Mouse (Mus musculus): ENCODE results near the gene Dctn1. TPM values are rescaled to one million over a fixed set of nuclear protein-coding genes. Genes with fewer than 3 reads are reported as not detected.
"Not testable (repeated sequence)": the region's sequence is repeated elsewhere in the genome, so short reads cannot be mapped to it uniquely, and the experiment has no call there.

Gene Dctn1
- polyA plus RNA-seq, 1 experiment from 2014 or later, result 47.1 TPM

GRCm38 (mm10) chr6:83151721-83152120 is 14.0 kb upstream of the Dctn1 start:
- no peak overlapping the region for H3K9ac ChIP-seq (ENCODE audit: low read depth, low read length)
- peaks cover 6% of the 10 kb centered on the region for H3K4me1 ChIP-seq (replicated peaks; ENCODE audit: control insufficient read depth, insufficient read depth, low read length)
- H3K4me2 ChIP-seq (replicated peaks; ENCODE audit: low read depth), result no peak overlapping the region
- H3K4me3 ChIP-seq (ENCODE audit: low read depth, low read length), result no peak overlapping the region
- WGBS, result 60% methylated on average over 8 of the region's 8 CpGs
- no peaks in the 10 kb centered on the region for H3K9me3 ChIP-seq (ENCODE audit: control insufficient read depth)
- peaks cover 56% of the 10 kb centered on the region for H3K36me3 ChIP-seq (ENCODE audit: control insufficient read depth, insufficient read depth)
- TF ChIP-seq CTCF (IDR thresholded peaks at IDR 0.05; ENCODE audit: low read depth), result no peak
- no peak for ATAC-seq
- H3K27me3 ChIP-seq (replicated peaks; ENCODE audit: control insufficient read depth, insufficient read depth, low read length), result no peaks in the 10 kb centered on the region
- no peak overlapping the region for H3K27ac ChIP-seq (ENCODE audit: low read depth, low read length)

- Histone ChIP-seq H3K36me3 (ENCODE audit: control insufficient read depth, insufficient read depth) (peaks cover 44% of the 10 kb centered on the region), H3K4me2 (replicated peaks; ENCODE audit: low read depth) (no peak overlapping the region), H3K9me3 (ENCODE audit: control insufficient read depth) (no peaks in the 10 kb centered on the region), H3K4me3 (ENCODE audit: low read depth, low read length) (no peak overlapping the region), H3K27ac (ENCODE audit: low read depth, low read length) (no peak overlapping the region; the same call in 1 of the 2 replicates), H3K27me3 (replicated peaks; ENCODE audit: control insufficient read depth, insufficient read depth, low read length) (no peaks in the 10 kb centered on the region), H3K9ac (ENCODE audit: low read depth, low read length) (no peak overlapping the region), H3K4me1 (replicated peaks; ENCODE audit: control insufficient read depth, insufficient read depth, low read length) (peaks cover 6% of the 10 kb centered on the region)
- no peak for ATAC-seq
- 80% methylated on average over 12 of the region's 12 CpGs for WGBS
- TF ChIP-seq CTCF (IDR thresholded peaks at IDR 0.05; ENCODE audit: low read depth), result no peak
These were observed 12.7 kb upstream of the Dctn1 start for GRCm38 (mm10) chr6:83153038-83153437.

GRCm38 (mm10) chr6:83153485-83153884 is 12.2 kb upstream of the Dctn1 start:
- 0 out of 2 replicates have a peak overlapping the region, but pooled peaks have one; percentile 1 for H3K9ac ChIP-seq (ENCODE audit: low read depth, low read length)
- H3K36me3 ChIP-seq (ENCODE audit: control insufficient read depth, insufficient read depth), result peaks cover 40% of the 10 kb centered on the region
- no peak for TF ChIP-seq CTCF (IDR thresholded peaks at IDR 0.05; ENCODE audit: low read depth)
- peak; percentile 49 for ATAC-seq
- no peaks in the 10 kb centered on the region for H3K9me3 ChIP-seq (ENCODE audit: control insufficient read depth)
- no peak overlapping the region; the same call in 1 of the 2 replicates for H3K27ac ChIP-seq (ENCODE audit: low read depth, low read length)
- peaks cover 6% of the 10 kb centered on the region for H3K4me1 ChIP-seq (replicated peaks; ENCODE audit: control insufficient read depth, insufficient read depth, low read length)
- H3K4me3 ChIP-seq (ENCODE audit: low read depth, low read length), result no peak overlapping the region
- no peaks in the 10 kb centered on the region for H3K27me3 ChIP-seq (replicated peaks; ENCODE audit: control insufficient read depth, insufficient read depth, low read length)
- no peak overlapping the region for H3K4me2 ChIP-seq (replicated peaks; ENCODE audit: low read depth)
- 64% methylated on average over 5 of the region's 5 CpGs for WGBS

GRCm38 (mm10) chr6:83155552-83156238 is 10.0 kb upstream of the Dctn1 start:
- no peak for ATAC-seq
- WGBS, result 9% methylated on average over 23 of the region's 23 CpGs
- H3K9me3 ChIP-seq (ENCODE audit: control insufficient read depth), result no peaks in the 10 kb centered on the region
- TF ChIP-seq CTCF (IDR thresholded peaks at IDR 0.05; ENCODE audit: low read depth), result no peak
- H3K4me2 ChIP-seq (replicated peaks; ENCODE audit: low read depth), result peak overlapping the region; percentile 88
- H3K9ac ChIP-seq (ENCODE audit: low read depth, low read length), result no peak overlapping the region
- peak overlapping the region; percentile 47 for H3K4me3 ChIP-seq (ENCODE audit: low read depth, low read length)
- no peak overlapping the region for H3K27ac ChIP-seq (ENCODE audit: low read depth, low read length)
- 0 out of 2 replicates have a peak, but pooled peaks cover under 1% of the 10 kb centered on the region for H3K27me3 ChIP-seq (replicated peaks; ENCODE audit: control insufficient read depth, insufficient read depth, low read length)
- peaks cover 6% of the 10 kb centered on the region for H3K4me1 ChIP-seq (replicated peaks; ENCODE audit: control insufficient read depth, insufficient read depth, low read length)
- peaks cover 19% of the 10 kb centered on the region for H3K36me3 ChIP-seq (ENCODE audit: control insufficient read depth, insufficient read depth)

- Histone ChIP-seq H3K27me3 (replicated peaks; ENCODE audit: control insufficient read depth, insufficient read depth, low read length) (0 out of 2 replicates have a peak, but pooled peaks cover 6% of the 10 kb centered on the region), H3K4me2 (replicated peaks; ENCODE audit: low read depth) (peak within 1 kb of the TSS; percentile 88), H3K9ac (ENCODE audit: low read depth, low read length) (no peak within 1 kb of the TSS), H3K4me1 (replicated peaks; ENCODE audit: control insufficient read depth, insufficient read depth, low read length) (peaks cover 6% of the 10 kb centered on the region), H3K36me3 (ENCODE audit: control insufficient read depth, insufficient read depth) (peaks cover 13% of the 10 kb centered on the region), H3K4me3 (ENCODE audit: low read depth, low read length) (peak within 1 kb of the TSS; percentile 47), H3K9me3 (ENCODE audit: control insufficient read depth) (no peaks in the 10 kb centered on the region), H3K27ac (ENCODE audit: low read depth, low read length) (no peak within 1 kb of the TSS)
- TF ChIP-seq CTCF (IDR thresholded peaks at IDR 0.05; ENCODE audit: low read depth), result no peak
- WGBS, result under 1% methylated on average over 32 of the region's 32 CpGs
- ATAC-seq, result 0 out of 2 replicates have a peak, but pooled peaks have one; percentile 25
These were observed 9.4 kb upstream of the Dctn1 start, which contains the start of the genes Wdr54 and 1700003E16Rik for GRCm38 (mm10) chr6:83156259-83156684. TSS of gene Wdr54 (minus strand) at chr6:83156397. TSS of gene 1700003E16Rik (plus strand) at chr6:83156404.

DNA sequence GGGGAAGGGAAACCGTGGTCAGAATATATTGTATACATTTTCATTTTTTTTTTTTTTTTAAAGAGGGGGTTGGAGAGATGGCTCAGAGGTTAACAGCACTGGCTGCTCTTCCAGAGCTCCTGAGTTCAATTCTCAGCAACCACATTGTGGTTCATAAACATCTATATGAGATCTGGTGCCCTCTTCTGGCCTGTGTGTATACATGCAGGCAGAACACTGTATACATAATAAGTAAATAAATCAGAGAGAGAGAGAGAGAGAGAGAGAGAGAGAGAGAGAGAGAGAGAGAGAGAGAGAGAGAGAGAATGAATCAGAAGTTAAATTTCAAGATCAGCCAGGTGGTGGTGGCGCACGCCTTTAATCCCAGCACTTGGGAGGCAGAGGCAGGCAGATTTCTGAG is 6.3 kb upstream of the Dctn1 start:
- not testable (repeated sequence) for H3K4me3 ChIP-seq (ENCODE audit: low read depth, low read length); H3K9ac ChIP-seq (ENCODE audit: low read depth, low read length); H3K36me3 ChIP-seq (ENCODE audit: control insufficient read depth, insufficient read depth); H3K4me2 ChIP-seq (replicated peaks; ENCODE audit: low read depth); ATAC-seq; H3K9me3 ChIP-seq (ENCODE audit: control insufficient read depth); H3K27ac ChIP-seq (ENCODE audit: low read depth, low read length)
- H3K4me1 ChIP-seq (replicated peaks; ENCODE audit: control insufficient read depth, insufficient read depth, low read length), result peaks cover 17% of the 10 kb centered on the region
- 25% methylated on average over 3 of the region's 3 CpGs for WGBS
- TF ChIP-seq CTCF (IDR thresholded peaks at IDR 0.05; ENCODE audit: low read depth), result peak; percentile 76
- H3K27me3 ChIP-seq (replicated peaks; ENCODE audit: control insufficient read depth, insufficient read depth, low read length), result peaks cover 13% of the 10 kb centered on the region; the same call in 1 of the 2 replicates

All from intestine, postnatal 0 days (tissue).